Mouse (Mus musculus) liver, embryonic 13.5 days (tissue): ENCODE data around the gene Spg20. TPM values are rescaled to one million over a fixed set of nuclear protein-coding genes. Genes with fewer than 3 reads are reported as not detected.

ENCODE experiments used
- ATAC-seq: fragments of 200-750 bp; cut with Nextera tagmentation; 2 replicates; pipeline ENCODE4 v1.8.0; 2017; ENCODE audit warnings: low read depth, mild to moderate bottlenecking, moderate number of reproducible peaks, moderate library complexity
- DNase-seq: peaks from one replicate; pipeline ENCODE4 v3.0.0; 2022
- H3K27ac ChIP-seq: fragments of 300-500 bp; sonication (generic); 2 replicates; pipeline ENCODE4 v1.5.1; 2015; ENCODE audit warnings: moderate library complexity, mild to moderate bottlenecking, inconsistent platforms
- H3K27me3 ChIP-seq: fragments of 300-500 bp; sonication (generic); 2 replicates; pipeline ENCODE4 v1.6.1; 2015; ENCODE audit warnings: mild to moderate bottlenecking, inconsistent platforms
- H3K36me3 ChIP-seq: fragments of 300-500 bp; sonication (generic); 2 replicates; pipeline ENCODE4 v1.6.1; 2015; ENCODE audit warnings: mild to moderate bottlenecking, inconsistent platforms
- H3K4me1 ChIP-seq: fragments of 300-500 bp; sonication (generic); replicated peaks from 2 replicates; pipeline ENCODE4 v1.6.1; 2015; ENCODE audit warnings: inconsistent platforms
- H3K4me2 ChIP-seq: fragments of 300-500 bp; sonication (generic); 2 replicates; pipeline ENCODE4 v1.6.1; 2015; ENCODE audit warnings: inconsistent platforms, mild to moderate bottlenecking, moderate library complexity
- H3K4me3 ChIP-seq: fragments of 300-500 bp; sonication (generic); replicated peaks from 2 replicates; pipeline ENCODE4 v1.5.1; 2015; ENCODE audit warnings: mild to moderate bottlenecking, inconsistent platforms
- H3K9ac ChIP-seq: fragments of 300-500 bp; sonication (generic); 2 replicates; pipeline ENCODE4 v1.6.1; 2015; ENCODE audit warnings: mild to moderate bottlenecking, inconsistent platforms
- H3K9me3 ChIP-seq: fragments of 300-500 bp; sonication (generic); replicated peaks from 2 replicates; pipeline ENCODE4 v1.6.1; 2016; ENCODE audit warnings: inconsistent platforms
- WGBS: fragments of 180-500 bp; shearing (Covaris S2); methylation state at CpG from one replicate; pipeline ENCODE4 v1.1.7; 2015; ENCODE audit not compliant: insufficient replicate concordance; 5-methylcytosine and 5-hydroxymethylcytosine counted together
- polyA plus RNA-seq: library from polyadenylated mRNA; unstranded; fragments of >200 nt; fragmentation: Nextera tagmentation; extraction: Ambion mirVana; gene quantifications from 2 replicates; pipeline ENCODE4 v1.2.1, GENCODE M21; 2015

Spg20 gene
- polyA plus RNA-seq, 1 experiment from 2014 or later = 9.8 TPM

- Histone ChIP-seq H3K4me2 (no peak overlapping the region), H3K4me1 (no peaks in the 10 kb centered on the region), H3K36me3 (no peaks in the 10 kb centered on the region), H3K9ac (no peak overlapping the region), H3K4me3 (no peak overlapping the region), H3K27me3 (no peaks in the 10 kb centered on the region), H3K27ac (no peak overlapping the region), H3K9me3 (no peaks in the 10 kb centered on the region)
- ATAC-seq (peak; percentile 61; the same call in 1 of the 2 replicates), DNase-seq (peak; percentile 18)
- 14% methylated on average over 6 of the region's 6 CpGs for WGBS
Measured at GRCm38 (mm10) chr3:55080055-55080454, 31.9 kb upstream of the Spg20 start.

DNA sequence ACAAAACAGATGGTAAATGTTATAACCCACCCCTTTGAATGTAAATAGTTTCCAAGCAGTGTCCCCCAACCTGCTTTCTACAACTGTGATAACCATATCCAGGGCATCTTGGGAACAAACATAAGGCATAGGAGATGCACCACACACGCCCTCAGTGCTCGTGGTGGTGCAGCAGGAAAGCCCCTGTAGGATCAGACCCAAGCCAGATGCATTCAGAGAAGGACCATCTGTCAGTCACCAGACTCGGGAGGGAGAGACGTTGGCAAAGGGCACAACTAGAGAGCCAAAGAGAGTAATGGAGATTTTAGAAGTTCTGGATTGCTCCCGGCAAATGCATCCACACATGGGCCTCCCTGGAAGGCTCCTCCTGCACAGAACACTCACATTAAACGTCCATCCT, 27.1 kb upstream of the Spg20 start:
- 46% methylated on average over 6 of the region's 6 CpGs for WGBS
- no peak for DNase-seq
- H3K9me3 ChIP-seq = no peaks in the 10 kb centered on the region
- H3K27ac ChIP-seq = no peak overlapping the region
- ATAC-seq = no peak
- H3K4me2 ChIP-seq = no peak overlapping the region
- no peaks in the 10 kb centered on the region for H3K27me3 ChIP-seq
- H3K9ac ChIP-seq = no peak overlapping the region
- H3K36me3 ChIP-seq = no peaks in the 10 kb centered on the region
- H3K4me1 ChIP-seq = 0 out of 2 replicates have a peak, but pooled peaks cover 4% of the 10 kb centered on the region
- no peak overlapping the region for H3K4me3 ChIP-seq

DNA sequence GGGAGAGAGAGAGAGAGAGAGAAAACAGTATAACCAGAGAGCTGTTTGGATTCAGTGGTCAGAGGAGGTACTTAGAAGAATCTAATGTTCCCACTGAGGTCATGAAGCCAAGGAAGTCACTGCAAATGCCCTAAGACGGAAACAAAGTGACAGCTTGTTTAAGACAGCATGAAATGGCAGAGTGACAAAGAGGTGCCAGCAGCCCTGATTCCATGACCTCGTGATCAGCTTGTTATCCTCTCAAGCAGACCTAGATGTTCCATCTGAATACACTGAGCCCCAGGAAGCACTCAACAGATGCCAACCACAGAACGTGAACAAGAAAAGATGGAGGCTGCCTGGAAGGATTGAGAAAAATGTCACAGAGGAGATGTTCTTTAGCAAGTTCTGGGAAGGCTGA, 26.2 kb upstream of the Spg20 start:
- Histone ChIP-seq H3K36me3 (no peaks in the 10 kb centered on the region), H3K9ac (no peak overlapping the region), H3K27ac (no peak overlapping the region), H3K4me2 (no peak overlapping the region), H3K9me3 (no peaks in the 10 kb centered on the region), H3K4me3 (no peak overlapping the region), H3K4me1 (0 out of 2 replicates have a peak, but pooled peaks cover 4% of the 10 kb centered on the region), H3K27me3 (no peaks in the 10 kb centered on the region)
- WGBS = 39% methylated on average over 3 of the region's 3 CpGs
- ATAC-seq (no peak), DNase-seq (no peak)

DNA sequence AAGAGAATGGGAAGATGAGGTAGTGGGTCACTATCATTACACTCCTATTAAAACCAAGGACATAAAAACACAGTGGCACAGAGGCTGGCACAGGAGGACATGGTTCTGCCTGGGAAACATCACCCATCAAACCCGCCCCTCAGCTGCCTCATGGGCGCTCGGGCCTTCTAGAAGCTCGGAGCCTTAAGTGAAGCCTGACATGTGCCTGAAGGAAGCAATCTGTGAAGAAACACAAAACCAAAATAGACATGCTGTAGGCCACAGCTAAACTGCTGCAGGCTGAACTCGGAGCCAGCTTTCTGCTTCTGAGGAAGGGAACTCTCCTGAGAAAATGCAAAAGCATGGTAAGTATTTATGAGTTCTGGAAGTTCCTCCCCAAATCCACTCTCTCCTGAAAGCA, 25.0 kb upstream of the Spg20 start:
- Histone ChIP-seq H3K4me3 (no peak overlapping the region), H3K4me2 (no peak overlapping the region), H3K9ac (no peak overlapping the region), H3K4me1 (0 out of 2 replicates have a peak, but pooled peaks cover 4% of the 10 kb centered on the region), H3K27ac (no peak overlapping the region), H3K9me3 (no peaks in the 10 kb centered on the region), H3K36me3 (no peaks in the 10 kb centered on the region), H3K27me3 (no peaks in the 10 kb centered on the region)
- DNase-seq (no peak), ATAC-seq (no peak)
- WGBS = 63% methylated on average over 5 of the region's 5 CpGs

DNA sequence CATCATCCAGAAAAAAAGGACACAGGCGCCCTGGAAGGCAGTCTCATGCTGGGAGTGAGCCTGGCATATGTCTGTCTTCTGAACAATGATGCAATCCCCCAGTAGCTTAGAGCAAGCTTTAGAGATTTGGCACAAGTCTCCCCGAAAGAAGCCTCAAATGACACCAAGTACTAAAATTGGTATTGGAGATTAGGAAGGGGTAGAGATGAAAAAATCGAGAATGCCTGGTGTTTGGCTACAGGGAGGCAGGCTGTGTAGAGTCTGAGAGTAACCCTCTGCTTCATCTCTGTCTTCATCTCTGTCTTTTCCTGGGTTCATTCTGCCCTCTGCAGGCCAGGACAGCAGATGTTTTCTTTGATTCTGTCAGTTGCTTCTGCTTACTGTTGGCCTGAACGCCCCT, 24.5 kb upstream of the Spg20 start:
- H3K4me3 ChIP-seq = no peak overlapping the region
- no peak overlapping the region for H3K27ac ChIP-seq
- 0 out of 2 replicates have a peak, but pooled peaks cover 4% of the 10 kb centered on the region for H3K4me1 ChIP-seq
- H3K4me2 ChIP-seq = no peak overlapping the region
- no peak for ATAC-seq
- H3K9me3 ChIP-seq = no peaks in the 10 kb centered on the region
- DNase-seq = no peak
- no peak overlapping the region for H3K9ac ChIP-seq
- H3K27me3 ChIP-seq = no peaks in the 10 kb centered on the region
- 39% methylated on average over 4 of the region's 4 CpGs for WGBS
- H3K36me3 ChIP-seq = no peaks in the 10 kb centered on the region

GRCm38 (mm10) chr3:55088359-55088758, 23.5 kb upstream of the Spg20 start:
- no peak overlapping the region for H3K4me2 ChIP-seq
- H3K4me3 ChIP-seq = no peak overlapping the region
- H3K4me1 ChIP-seq = 0 out of 2 replicates have a peak, but pooled peaks cover 4% of the 10 kb centered on the region
- no peak overlapping the region for H3K9ac ChIP-seq
- H3K9me3 ChIP-seq = no peaks in the 10 kb centered on the region
- 43% methylated on average over 4 of the region's 4 CpGs for WGBS
- ATAC-seq (no peak), DNase-seq (no peak)
- H3K27ac ChIP-seq = no peak overlapping the region
- H3K36me3 ChIP-seq = no peaks in the 10 kb centered on the region
- no peaks in the 10 kb centered on the region for H3K27me3 ChIP-seq

GRCm38 (mm10) chr3:55088843-55089242, 23.1 kb upstream of the Spg20 start:
- H3K4me1 ChIP-seq = 0 out of 2 replicates have a peak, but pooled peaks cover 4% of the 10 kb centered on the region
- no peak for ATAC-seq
- H3K9me3 ChIP-seq = no peaks in the 10 kb centered on the region
- no peak overlapping the region for H3K4me2 ChIP-seq
- no peak overlapping the region for H3K9ac ChIP-seq
- no peaks in the 10 kb centered on the region for H3K36me3 ChIP-seq
- no peak for DNase-seq
- no peak overlapping the region for H3K4me3 ChIP-seq
- 49% methylated on average over 3 of the region's 3 CpGs for WGBS
- no peak overlapping the region for H3K27ac ChIP-seq
- no peaks in the 10 kb centered on the region for H3K27me3 ChIP-seq

DNA sequence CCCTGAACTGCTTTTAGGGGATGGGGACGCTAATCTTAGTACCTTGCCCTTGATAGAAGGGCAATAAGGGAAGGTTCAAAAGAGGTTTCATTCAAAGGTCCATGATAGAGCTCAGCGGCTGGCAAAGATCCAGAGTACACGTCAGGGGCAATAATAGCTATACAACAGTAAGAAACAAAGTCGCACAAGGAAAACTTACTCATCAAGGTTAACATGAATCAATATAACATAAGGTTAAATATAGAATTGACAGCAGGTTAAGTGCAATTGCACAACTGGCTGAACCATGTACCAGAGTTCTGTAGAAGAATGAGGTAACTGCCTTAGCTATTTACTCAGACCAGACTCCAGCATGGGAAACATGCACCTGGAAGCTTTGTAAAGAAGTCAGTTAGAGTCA, 22.6 kb upstream of the Spg20 start:
- no peaks in the 10 kb centered on the region for H3K36me3 ChIP-seq
- no peak overlapping the region for H3K27ac ChIP-seq
- DNase-seq (no peak), ATAC-seq (no peak)
- no peaks in the 10 kb centered on the region for H3K27me3 ChIP-seq
- no peak overlapping the region for H3K4me3 ChIP-seq
- no peaks in the 10 kb centered on the region for H3K9me3 ChIP-seq
- 0 out of 2 replicates have a peak, but pooled peaks cover 4% of the 10 kb centered on the region for H3K4me1 ChIP-seq
- no peak overlapping the region for H3K4me2 ChIP-seq
- 63% methylated on average over 4 of the region's 4 CpGs for WGBS
- H3K9ac ChIP-seq = no peak overlapping the region

GRCm38 (mm10) chr3:55093161-55093560, 18.7 kb upstream of the Spg20 start:
- no peak overlapping the region for H3K4me3 ChIP-seq
- no peak overlapping the region for H3K27ac ChIP-seq
- H3K36me3 ChIP-seq = no peaks in the 10 kb centered on the region
- H3K4me2 ChIP-seq = no peak overlapping the region
- H3K27me3 ChIP-seq = no peaks in the 10 kb centered on the region
- no peak for ATAC-seq
- 49% methylated on average over 1 of the region's 1 CpGs for WGBS
- H3K9me3 ChIP-seq = no peaks in the 10 kb centered on the region
- no peak overlapping the region for H3K9ac ChIP-seq
- H3K4me1 ChIP-seq = 0 out of 2 replicates have a peak, but pooled peaks cover 4% of the 10 kb centered on the region
- no peak for DNase-seq

- Histone ChIP-seq H3K9ac (no peak overlapping the region), H3K4me2 (no peak overlapping the region), H3K27ac (no peak overlapping the region), H3K27me3 (no peaks in the 10 kb centered on the region), H3K9me3 (no peaks in the 10 kb centered on the region), H3K36me3 (no peaks in the 10 kb centered on the region), H3K4me3 (no peak overlapping the region), H3K4me1 (no peaks in the 10 kb centered on the region)
- ATAC-seq (no peak), DNase-seq (no peak)
- 48% methylated on average over 8 of the region's 8 CpGs for WGBS
Measured at GRCm38 (mm10) chr3:55095968-55096654, 15.8 kb upstream of the Spg20 start.

GRCm38 (mm10) chr3:55096655-55097005, 15.3 kb upstream of the Spg20 start:
- Histone ChIP-seq H3K36me3 (no peaks in the 10 kb centered on the region), H3K4me3 (no peak overlapping the region), H3K4me2 (no peak overlapping the region), H3K27me3 (no peaks in the 10 kb centered on the region), H3K9ac (no peak overlapping the region), H3K27ac (no peak overlapping the region), H3K9me3 (no peaks in the 10 kb centered on the region), H3K4me1 (no peaks in the 10 kb centered on the region)
- no peak for DNase-seq
- ATAC-seq = no peak
- 31% methylated on average over 2 of the region's 2 CpGs for WGBS

DNA sequence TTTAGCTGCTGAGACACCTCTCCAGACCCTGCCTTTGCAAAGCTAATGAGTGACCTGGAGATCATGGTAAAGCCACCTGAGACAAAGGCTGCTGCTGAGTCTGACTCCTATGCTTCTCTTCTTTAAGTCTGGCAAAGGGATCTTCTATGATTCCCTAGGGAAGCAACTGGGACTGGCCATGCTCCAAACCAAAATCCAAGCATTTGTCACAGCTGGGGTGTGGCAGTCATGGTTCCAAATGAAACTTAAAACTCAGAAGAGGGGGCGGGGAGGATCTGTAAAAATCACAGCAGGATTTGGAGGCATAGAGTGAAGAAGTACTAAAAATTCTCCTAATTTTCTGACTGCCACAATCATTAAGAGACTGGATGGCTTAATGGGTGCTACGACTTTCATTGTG, 14.7 kb upstream of the Spg20 start:
- Histone ChIP-seq H3K36me3 (no peaks in the 10 kb centered on the region), H3K4me1 (no peaks in the 10 kb centered on the region), H3K4me2 (no peak overlapping the region), H3K27me3 (no peaks in the 10 kb centered on the region), H3K27ac (no peak overlapping the region), H3K9ac (no peak overlapping the region), H3K9me3 (no peaks in the 10 kb centered on the region), H3K4me3 (no peak overlapping the region)
- 45% methylated on average over 2 of the region's 2 CpGs for WGBS
- ATAC-seq = no peak
- no peak for DNase-seq
